Mouse (Mus musculus): ENCODE results near the gene Nkiras2. TPM values are rescaled to one million over a fixed set of nuclear protein-coding genes. Genes with fewer than 3 reads are reported as not detected.
"Not testable (repeated sequence)": the region's sequence is repeated elsewhere in the genome, so short reads cannot be mapped to it uniquely, and the experiment has no call there.

Nkiras2 gene
- polyA plus RNA-seq, 1 experiment from 2014 or later = 108 TPM

DNA sequence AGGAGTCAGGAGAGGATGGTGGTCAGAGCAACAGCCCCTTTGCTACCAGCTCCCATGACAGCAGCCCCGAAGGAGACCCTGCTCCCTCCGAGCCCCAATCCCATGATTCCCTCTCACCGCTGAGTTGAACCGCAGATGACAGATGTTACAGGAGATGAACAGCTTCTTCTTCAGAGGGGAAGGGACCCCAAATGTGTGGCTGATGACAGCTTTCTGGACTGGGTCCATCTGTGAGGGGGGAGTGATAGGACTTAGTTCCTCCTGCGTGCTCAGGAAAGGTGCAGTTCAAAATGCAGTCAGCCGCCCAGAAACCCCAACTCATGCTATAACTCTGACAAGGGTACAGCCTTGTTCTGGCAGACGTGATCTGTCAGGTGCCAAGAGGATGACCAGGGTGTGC lies 15.5 kb downstream of the Nkiras2 start:
- whole genome bisulfite sequencing = 67% methylated on average over 7 of the region's 7 CpGs
- ATAC-seq (ENCODE audit: low read depth) = no peak
- H3K9me3 ChIP-seq (ENCODE audit: control insufficient read depth, low read length) = no peaks in the 10 kb centered on the region
- no peak overlapping the region for H3K27ac ChIP-seq (ENCODE audit: low read depth, low read length)
- no peak overlapping the region for H3K9ac ChIP-seq (replicated peaks; ENCODE audit: low read depth, low read length)
- H3K4me1 ChIP-seq (ENCODE audit: control insufficient read depth, insufficient read depth, low read length) = no peaks in the 10 kb centered on the region
- H3K36me3 ChIP-seq (ENCODE audit: control insufficient read depth, insufficient read depth, low read length) = no peaks in the 10 kb centered on the region
- no peak overlapping the region for H3K4me3 ChIP-seq (ENCODE audit: low read depth, low read length)
- H3K27me3 ChIP-seq (ENCODE audit: control insufficient read depth, insufficient read depth, low read length) = 0 out of 2 replicates have a peak, but pooled peaks cover 1% of the 10 kb centered on the region
- H3K4me2 ChIP-seq (ENCODE audit: low read depth, low read length) = no peak overlapping the region

DNA sequence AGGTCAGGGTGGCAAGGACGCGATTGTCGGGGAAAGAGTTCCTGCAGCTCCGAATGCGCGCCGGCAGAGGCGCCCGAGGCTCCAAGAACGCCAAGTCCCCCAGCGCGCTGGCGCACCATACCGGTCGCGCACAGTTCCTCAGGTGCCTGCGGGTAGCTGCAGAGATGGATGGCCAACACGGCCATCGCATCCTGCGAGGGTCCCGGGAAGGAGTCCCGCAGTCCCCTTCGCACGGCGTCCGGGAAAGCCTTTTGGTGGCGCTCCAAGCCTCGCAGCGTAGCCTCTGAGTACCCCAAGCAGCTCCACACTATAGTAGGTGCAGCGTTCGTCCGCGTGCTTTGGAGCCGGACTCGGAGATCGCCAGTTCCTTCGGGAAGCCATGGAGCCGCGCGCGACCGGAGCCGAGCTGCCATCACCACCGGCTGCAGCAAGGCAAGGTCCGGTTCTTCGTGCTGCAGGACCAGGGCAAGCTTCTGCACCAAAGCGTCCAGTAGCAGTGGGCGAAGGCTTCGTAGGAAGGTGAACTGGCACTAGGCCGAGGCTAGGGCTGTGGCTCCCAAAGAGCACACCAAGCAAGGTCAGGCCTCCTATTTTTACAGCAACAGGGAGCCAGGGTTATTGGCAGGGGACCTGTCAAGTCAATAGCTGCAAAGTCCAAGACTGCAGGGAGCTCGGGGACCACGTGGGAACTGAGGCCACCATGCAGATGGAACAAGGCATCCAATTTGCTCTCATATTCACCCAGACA lies 21.3 kb downstream of the Nkiras2 start:
- no peak overlapping the region for H3K27ac ChIP-seq (ENCODE audit: low read depth, low read length)
- peak; percentile 38 for ATAC-seq (ENCODE audit: low read depth)

DNA sequence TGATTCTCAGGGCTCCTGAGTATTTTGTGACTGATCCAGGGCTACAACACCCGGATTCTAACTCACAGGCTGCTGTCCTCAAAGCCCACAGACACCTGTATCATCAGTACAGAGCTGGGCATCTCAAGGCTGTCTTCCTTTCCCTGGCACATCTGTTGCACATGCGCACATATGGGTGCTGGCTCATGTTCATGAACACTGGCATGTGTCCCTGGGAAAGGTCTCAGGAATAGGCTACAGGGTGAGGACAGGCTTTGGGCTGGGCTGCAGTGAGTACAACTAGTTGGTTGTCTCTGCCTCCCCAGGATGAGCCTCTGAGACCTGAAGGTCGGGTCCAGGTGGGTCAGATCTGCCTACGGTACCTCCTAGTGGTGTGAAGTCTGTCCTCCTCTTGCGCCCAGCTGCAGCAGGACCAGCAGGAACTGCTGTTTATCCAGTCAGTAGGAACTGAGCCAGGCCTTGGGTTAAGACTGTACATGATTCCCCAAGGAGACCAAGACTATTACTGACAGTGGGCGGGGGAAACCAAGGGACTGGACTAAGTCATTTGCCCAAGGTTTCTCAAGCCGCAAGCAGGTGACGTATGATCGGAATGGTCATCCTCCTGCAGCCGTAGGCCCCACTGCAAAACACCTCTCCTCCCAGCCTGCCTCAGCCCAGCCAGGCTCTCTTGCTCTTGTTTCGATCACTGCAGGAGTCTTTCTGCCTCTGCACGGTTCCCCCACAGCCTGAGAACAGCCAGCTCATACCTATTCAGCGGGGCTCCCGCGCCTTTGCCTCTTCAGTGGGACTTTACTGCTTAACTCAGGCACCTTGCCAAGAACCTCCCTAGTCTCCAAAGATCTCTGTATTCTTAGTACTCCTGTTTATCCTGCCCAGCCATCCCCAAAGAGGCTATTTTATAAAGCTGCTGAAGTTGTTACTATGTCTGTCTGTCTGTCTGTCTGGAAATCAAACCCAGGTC lies 24.9 kb downstream of the Nkiras2 start:
- H3K36me3 ChIP-seq (ENCODE audit: control insufficient read depth, insufficient read depth, low read length) = no peaks in the 10 kb centered on the region
- H3K9me3 ChIP-seq (ENCODE audit: control insufficient read depth, low read length) = no peaks in the 10 kb centered on the region
- H3K27ac ChIP-seq (ENCODE audit: low read depth, low read length) = peak overlapping the region; percentile 28; the same call in 1 of the 2 replicates
- no peak overlapping the region for H3K4me3 ChIP-seq (ENCODE audit: low read depth, low read length)
- 0 out of 2 replicates have a peak overlapping the region, but pooled peaks have one; percentile 25 for H3K9ac ChIP-seq (replicated peaks; ENCODE audit: low read depth, low read length)
- H3K4me1 ChIP-seq (ENCODE audit: control insufficient read depth, insufficient read depth, low read length) = 0 out of 2 replicates have a peak, but pooled peaks cover 6% of the 10 kb centered on the region
- peak; percentile 63; the same call in 1 of the 2 replicates for ATAC-seq (ENCODE audit: low read depth)
- WGBS = 65% methylated on average over 15 of the region's 15 CpGs
- H3K27me3 ChIP-seq (ENCODE audit: control insufficient read depth, insufficient read depth, low read length) = 0 out of 2 replicates have a peak, but pooled peaks cover 2% of the 10 kb centered on the region
- H3K4me2 ChIP-seq (ENCODE audit: low read depth, low read length) = no peak overlapping the region

More for the DNA sequence above, 21.3 kb downstream of the Nkiras2 start:
- H3K4me1 ChIP-seq (ENCODE audit: control insufficient read depth, insufficient read depth, low read length) = 0 out of 2 replicates have a peak, but pooled peaks cover 6% of the 10 kb centered on the region
- H3K4me2 ChIP-seq (ENCODE audit: low read depth, low read length) = peak overlapping the region; percentile 69
- 7% methylated on average over 52 of the region's 52 CpGs for WGBS
- H3K27me3 ChIP-seq (ENCODE audit: control insufficient read depth, insufficient read depth, low read length) = 0 out of 2 replicates have a peak, but pooled peaks cover 2% of the 10 kb centered on the region
- H3K36me3 ChIP-seq (ENCODE audit: control insufficient read depth, insufficient read depth, low read length) = no peaks in the 10 kb centered on the region
- H3K9ac ChIP-seq (replicated peaks; ENCODE audit: low read depth, low read length) = peak overlapping the region; percentile 52
- no peaks in the 10 kb centered on the region for H3K9me3 ChIP-seq (ENCODE audit: control insufficient read depth, low read length)
- peak overlapping the region; percentile 38 for H3K4me3 ChIP-seq (ENCODE audit: low read depth, low read length)

DNA sequence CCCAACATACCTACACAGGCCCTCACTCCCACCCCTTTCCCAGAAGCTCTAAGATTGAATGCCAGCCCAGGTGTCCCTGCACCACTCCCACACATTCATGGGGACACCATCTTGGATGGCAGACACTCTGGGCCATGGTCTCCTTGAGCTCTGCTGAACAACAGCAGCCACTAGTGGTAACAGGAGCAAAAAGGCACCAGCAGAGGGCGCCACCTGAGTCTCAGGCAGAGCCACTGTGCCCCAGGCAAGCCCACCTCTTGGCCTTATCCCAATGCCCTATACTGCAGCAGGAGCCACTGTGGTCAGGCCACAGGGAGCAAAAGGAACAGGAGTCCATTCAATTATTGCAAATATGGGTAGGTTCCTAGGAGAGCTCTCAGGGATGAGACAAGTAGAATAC lies 27.2 kb downstream of the Nkiras2 start:
- Histone ChIP-seq H3K4me3 (ENCODE audit: low read depth, low read length) (no peak overlapping the region), H3K4me1 (ENCODE audit: control insufficient read depth, insufficient read depth, low read length) (0 out of 2 replicates have a peak, but pooled peaks cover 3% of the 10 kb centered on the region), H3K9ac (replicated peaks; ENCODE audit: low read depth, low read length) (no peak overlapping the region), H3K27ac (ENCODE audit: low read depth, low read length) (no peak overlapping the region), H3K4me2 (ENCODE audit: low read depth, low read length) (no peak overlapping the region), H3K27me3 (ENCODE audit: control insufficient read depth, insufficient read depth, low read length) (0 out of 2 replicates have a peak, but pooled peaks cover 4% of the 10 kb centered on the region), H3K9me3 (ENCODE audit: control insufficient read depth, low read length) (no peaks in the 10 kb centered on the region), H3K36me3 (ENCODE audit: control insufficient read depth, insufficient read depth, low read length) (no peaks in the 10 kb centered on the region)
- 9% methylated on average over 1 of the region's 1 CpGs for WGBS
- no peak for ATAC-seq (ENCODE audit: low read depth)

DNA sequence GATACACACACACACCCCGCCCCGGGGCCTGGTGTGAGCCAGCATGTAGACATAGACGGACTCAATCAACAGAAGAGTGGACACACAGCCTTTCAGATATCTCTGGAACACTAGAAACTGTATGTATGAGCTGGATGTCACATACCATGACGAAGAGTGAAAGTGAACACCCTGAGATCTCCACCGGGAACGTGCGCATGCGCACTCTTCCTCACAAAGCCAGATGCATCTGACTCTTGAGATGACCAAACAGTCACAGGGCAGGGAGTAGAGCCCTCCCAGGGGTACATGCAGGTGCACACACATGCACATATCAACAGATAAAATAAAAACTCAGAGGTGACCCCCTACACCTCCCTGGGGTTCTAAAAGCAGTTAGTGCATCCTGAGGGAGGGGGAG lies 29.4 kb downstream of the Nkiras2 start:
- H3K9me3 ChIP-seq (ENCODE audit: control insufficient read depth, low read length) = no peaks in the 10 kb centered on the region
- H3K4me1 ChIP-seq (ENCODE audit: control insufficient read depth, insufficient read depth, low read length) = 0 out of 2 replicates have a peak, but pooled peaks cover 3% of the 10 kb centered on the region
- no peak overlapping the region for H3K4me3 ChIP-seq (ENCODE audit: low read depth, low read length)
- no peak overlapping the region for H3K27ac ChIP-seq (ENCODE audit: low read depth, low read length)
- H3K4me2 ChIP-seq (ENCODE audit: low read depth, low read length) = no peak overlapping the region
- no peak overlapping the region for H3K9ac ChIP-seq (replicated peaks; ENCODE audit: low read depth, low read length)
- 93% methylated on average over 8 of the region's 8 CpGs for WGBS
- ATAC-seq (ENCODE audit: low read depth) = no peak
- 0 out of 2 replicates have a peak, but pooled peaks cover 4% of the 10 kb centered on the region for H3K27me3 ChIP-seq (ENCODE audit: control insufficient read depth, insufficient read depth, low read length)
- no peaks in the 10 kb centered on the region for H3K36me3 ChIP-seq (ENCODE audit: control insufficient read depth, insufficient read depth, low read length)

DNA sequence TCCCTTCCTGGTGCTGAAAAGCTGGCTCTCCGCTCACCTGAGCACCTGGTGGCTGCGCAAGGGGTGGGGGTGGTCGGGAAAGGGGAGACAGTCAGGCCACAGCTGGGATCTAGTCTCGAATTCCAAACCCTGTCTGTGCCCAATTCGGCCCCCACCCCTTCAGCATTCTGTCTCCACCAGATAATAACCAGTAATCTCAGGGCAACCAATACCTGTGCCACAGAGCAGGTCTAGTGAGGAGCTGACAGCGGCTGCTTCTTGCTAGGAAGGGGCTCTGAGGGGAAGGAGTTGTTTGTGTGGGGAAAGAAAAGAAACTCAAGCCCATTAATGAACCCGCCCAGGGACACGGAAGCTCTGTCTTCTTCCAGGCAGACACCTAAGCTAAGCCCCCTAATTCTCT lies 32.2 kb downstream of the Nkiras2 start:
- Histone ChIP-seq H3K27me3 (ENCODE audit: control insufficient read depth, insufficient read depth, low read length) (0 out of 2 replicates have a peak, but pooled peaks cover 4% of the 10 kb centered on the region), H3K4me1 (ENCODE audit: control insufficient read depth, insufficient read depth, low read length) (no peaks in the 10 kb centered on the region), H3K36me3 (ENCODE audit: control insufficient read depth, insufficient read depth, low read length) (no peaks in the 10 kb centered on the region), H3K4me2 (ENCODE audit: low read depth, low read length) (no peak overlapping the region), H3K27ac (ENCODE audit: low read depth, low read length) (no peak overlapping the region), H3K4me3 (ENCODE audit: low read depth, low read length) (no peak overlapping the region), H3K9me3 (ENCODE audit: control insufficient read depth, low read length) (no peaks in the 10 kb centered on the region), H3K9ac (replicated peaks; ENCODE audit: low read depth, low read length) (no peak overlapping the region)
- ATAC-seq (ENCODE audit: low read depth) = no peak
- WGBS = 32% methylated on average over 8 of the region's 8 CpGs

DNA sequence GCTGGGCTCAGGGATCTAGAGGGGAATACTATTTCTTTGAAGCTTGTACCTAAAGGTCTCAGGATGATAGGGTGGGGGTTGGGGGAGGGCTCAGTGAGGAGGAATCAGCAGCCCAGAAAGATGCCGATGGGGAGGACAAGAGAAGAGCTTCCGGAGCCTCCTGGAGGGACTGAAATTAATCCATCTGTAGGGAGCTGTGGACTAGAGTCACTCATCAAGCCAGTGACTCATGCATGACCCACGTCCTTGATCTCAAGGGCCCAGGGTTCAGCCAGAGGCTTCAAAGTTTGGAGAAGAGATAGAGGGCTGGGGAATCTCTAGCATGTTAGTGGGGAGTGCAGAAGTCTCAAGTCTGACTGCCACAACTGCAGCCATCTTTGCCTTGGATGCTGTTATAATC lies 32.7 kb downstream of the Nkiras2 start:
- no peaks in the 10 kb centered on the region for H3K9me3 ChIP-seq (ENCODE audit: control insufficient read depth, low read length)
- no peak overlapping the region for H3K4me2 ChIP-seq (ENCODE audit: low read depth, low read length)
- H3K9ac ChIP-seq (replicated peaks; ENCODE audit: low read depth, low read length) = no peak overlapping the region
- 0 out of 2 replicates have a peak, but pooled peaks cover 4% of the 10 kb centered on the region for H3K27me3 ChIP-seq (ENCODE audit: control insufficient read depth, insufficient read depth, low read length)
- 37% methylated on average over 3 of the region's 3 CpGs for WGBS
- no peak overlapping the region for H3K4me3 ChIP-seq (ENCODE audit: low read depth, low read length)
- no peak overlapping the region for H3K27ac ChIP-seq (ENCODE audit: low read depth, low read length)
- no peaks in the 10 kb centered on the region for H3K36me3 ChIP-seq (ENCODE audit: control insufficient read depth, insufficient read depth, low read length)
- no peak for ATAC-seq (ENCODE audit: low read depth)
- H3K4me1 ChIP-seq (ENCODE audit: control insufficient read depth, insufficient read depth, low read length) = no peaks in the 10 kb centered on the region

DNA sequence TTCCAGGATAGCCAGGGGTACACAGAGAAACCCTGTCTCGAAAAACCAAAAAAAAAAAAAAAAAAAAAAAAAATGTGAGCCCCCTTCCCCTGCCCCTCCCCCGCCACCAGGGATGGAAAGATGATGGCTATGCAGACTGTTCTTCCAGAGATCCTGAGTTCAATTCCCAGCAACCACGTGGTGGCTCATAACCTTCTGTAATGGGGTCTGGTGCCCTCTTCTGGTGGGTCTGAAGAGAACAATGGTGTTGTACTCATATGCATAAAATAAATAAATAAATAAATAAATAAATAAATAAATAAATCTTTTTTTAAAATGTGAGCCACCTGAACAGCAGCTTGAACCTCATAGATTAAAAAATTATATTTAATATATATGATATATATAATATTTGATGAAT lies 36.5 kb downstream of the Nkiras2 start:
- H3K4me2 ChIP-seq (ENCODE audit: low read depth, low read length); H3K27ac ChIP-seq (ENCODE audit: low read depth, low read length); H3K27me3 ChIP-seq (ENCODE audit: control insufficient read depth, insufficient read depth, low read length); H3K9me3 ChIP-seq (ENCODE audit: control insufficient read depth, low read length); H3K4me1 ChIP-seq (ENCODE audit: control insufficient read depth, insufficient read depth, low read length); ATAC-seq (ENCODE audit: low read depth); H3K36me3 ChIP-seq (ENCODE audit: control insufficient read depth, insufficient read depth, low read length); H3K9ac ChIP-seq (replicated peaks; ENCODE audit: low read depth, low read length); H3K4me3 ChIP-seq (ENCODE audit: low read depth, low read length): not testable (repeated sequence)
- 50% methylated on average over 2 of the region's 3 CpGs for WGBS

Data from neural tube, embryonic 14.5 days (tissue).